Mouse (Mus musculus): ENCODE data around the gene Tnip1. TPM values are rescaled to one million over a fixed set of nuclear protein-coding genes. Genes with fewer than 3 reads are reported as not detected.
"Not testable (repeated sequence)": the region's sequence is repeated elsewhere in the genome, so short reads cannot be mapped to it uniquely, and the experiment has no call there.

The Tnip1 gene
- total RNA-seq, 1 experiment from 2014 or later: 20.2 TPM

DNA sequence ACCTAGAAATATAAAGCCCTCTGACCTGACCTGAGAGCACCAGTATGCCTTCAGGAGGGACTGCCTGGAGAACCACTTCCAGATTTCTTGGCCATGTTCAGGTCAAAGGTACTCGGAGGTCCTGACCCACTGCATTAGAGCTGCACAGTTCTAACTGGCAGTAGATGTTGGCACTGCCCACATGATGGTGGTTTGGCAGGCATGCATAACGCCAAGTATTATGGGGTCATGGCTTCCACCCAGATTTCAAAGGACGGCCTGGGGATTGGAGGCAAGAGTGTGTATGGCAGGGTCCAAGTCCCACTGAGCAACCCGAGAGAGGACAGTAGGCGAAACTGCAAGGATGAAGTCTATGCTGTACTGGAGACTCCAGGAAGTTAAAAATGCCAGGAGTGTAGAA lies 48.9 kb downstream of the Tnip1 start:
- no peak for ATAC-seq (replicated peaks; ENCODE audit: low read depth, poor library complexity, severe bottlenecking)

DNA sequence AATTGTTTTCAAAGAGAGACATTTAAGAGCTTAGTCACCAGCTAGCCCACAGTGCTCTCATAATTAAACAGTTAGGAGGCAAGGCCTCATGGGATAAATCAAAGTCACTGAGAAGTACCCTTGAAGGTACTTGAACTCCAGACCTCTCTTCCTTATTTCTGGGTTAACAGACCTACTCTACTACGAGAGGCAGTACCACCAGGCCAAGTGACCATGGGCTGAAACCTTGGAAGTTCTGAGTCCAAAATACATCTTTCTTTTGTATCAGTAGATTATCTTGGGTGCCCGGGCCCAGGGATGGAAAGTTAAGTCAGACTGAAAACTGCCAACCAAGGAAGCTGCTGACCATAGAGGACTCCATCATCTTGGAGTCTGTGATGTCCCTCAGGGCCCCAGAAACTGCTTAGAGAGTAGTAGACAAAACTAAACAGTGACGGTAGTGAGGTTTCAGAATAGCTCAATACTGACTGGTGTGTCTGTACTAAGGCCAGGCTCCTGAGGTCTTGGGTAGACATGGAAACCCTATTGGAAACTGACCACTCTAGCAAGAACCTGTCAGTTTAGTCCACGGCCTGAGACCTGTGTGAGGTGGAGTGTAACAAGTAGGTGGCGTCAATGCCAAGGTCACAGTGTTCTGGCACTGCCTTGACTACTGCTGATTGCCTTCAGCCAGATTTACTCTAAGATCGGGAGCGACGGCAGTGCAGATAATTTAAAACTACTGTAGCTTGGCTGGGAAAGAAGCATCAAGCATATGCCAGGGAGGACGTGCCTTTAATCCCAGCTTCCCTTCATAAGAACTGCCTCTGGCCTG lies 50.0 kb downstream of the Tnip1 start:
- ATAC-seq (replicated peaks; ENCODE audit: low read depth, poor library complexity, severe bottlenecking): no peak

DNA sequence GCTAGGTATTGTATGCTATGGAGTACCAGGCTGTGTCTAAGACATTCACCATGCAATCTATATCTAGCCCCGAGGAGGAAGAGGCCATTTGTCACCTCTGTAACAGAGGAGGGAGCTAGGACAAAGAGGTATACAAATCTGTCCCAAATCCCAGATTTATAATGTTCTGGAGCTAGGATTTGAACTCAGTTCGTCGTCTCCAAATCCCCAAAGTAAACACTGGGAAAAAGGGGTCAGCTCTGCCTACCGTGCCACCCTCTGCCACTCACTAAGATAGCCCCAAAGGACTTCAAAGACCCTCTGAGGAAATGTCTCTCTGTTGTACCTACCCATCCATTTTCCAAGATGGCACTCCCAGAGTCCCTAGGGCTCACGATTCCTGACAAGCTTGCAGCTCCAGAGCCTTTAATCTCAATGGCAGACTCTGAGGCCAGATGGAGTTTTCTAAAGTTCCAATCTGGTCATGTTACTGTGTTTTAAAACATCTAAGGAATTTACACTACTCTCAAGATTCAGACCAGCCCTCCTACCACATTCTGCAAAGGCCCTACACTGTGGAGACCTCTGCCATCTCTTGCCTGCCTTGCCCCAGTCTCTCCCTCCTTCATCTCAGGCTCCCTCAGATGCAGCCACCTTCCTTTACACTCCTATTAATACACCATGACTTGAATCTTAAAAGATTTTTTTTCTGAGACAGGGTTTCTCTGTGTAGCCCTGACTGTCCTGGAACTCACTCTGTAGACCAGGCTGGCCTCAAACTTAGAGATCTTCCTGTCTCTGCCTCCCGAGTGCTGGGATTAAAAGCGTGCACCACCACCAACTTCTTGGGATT lies 50.8 kb downstream of the Tnip1 start:
- no peak for ATAC-seq (replicated peaks; ENCODE audit: low read depth, poor library complexity, severe bottlenecking)

DNA sequence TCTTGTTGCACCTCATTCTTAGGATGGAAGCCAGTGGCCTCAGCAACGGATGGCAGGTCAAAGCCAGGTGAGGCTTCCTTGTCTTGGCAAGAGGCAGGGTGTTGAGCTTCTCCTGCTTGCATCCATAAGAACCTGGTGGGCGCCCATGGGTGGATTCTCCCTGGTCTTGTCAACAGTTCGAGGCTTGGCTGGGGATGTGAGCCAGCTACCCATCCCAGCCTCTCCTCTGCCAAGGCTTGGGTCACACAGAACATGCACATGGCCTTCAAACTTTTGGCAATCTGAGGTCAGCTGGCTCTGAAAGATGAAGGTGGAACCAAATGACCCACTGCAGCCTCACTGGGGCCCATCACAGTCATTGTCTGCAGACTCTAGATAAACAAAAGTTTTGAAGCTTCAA lies 51.5 kb downstream of the Tnip1 start:
- no peak for ATAC-seq (replicated peaks; ENCODE audit: low read depth, poor library complexity, severe bottlenecking)

DNA sequence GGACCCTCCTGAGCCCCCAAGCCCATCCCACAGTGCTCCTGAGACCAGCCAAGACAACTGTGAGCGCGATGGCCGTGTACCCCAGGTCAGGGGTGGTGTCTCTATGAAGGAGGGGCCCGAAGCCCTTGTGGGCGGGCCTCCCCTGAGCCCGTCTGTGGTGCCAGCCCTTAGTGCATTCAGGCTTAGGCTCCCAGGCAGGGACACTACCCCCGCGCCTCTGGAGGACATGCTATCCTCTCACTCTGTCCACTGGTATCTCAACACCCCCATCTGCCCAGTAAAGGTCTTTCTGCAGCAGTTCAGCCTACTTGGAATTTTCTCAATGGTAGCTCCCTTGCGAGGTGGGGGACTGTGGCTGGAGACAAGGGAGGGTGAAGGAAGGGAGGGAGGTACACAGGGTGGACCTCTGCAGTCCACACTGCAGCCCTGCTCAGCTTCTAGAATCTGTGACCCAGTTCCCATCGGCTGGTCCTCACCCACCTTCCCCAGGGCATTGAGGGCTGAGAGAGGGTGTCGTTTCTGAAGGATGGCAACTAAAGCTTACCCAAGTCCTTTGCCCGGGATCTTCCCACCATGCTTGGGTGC lies 52.5 kb downstream of the Tnip1 start:
- ATAC-seq (replicated peaks; ENCODE audit: low read depth, poor library complexity, severe bottlenecking): no peak

DNA sequence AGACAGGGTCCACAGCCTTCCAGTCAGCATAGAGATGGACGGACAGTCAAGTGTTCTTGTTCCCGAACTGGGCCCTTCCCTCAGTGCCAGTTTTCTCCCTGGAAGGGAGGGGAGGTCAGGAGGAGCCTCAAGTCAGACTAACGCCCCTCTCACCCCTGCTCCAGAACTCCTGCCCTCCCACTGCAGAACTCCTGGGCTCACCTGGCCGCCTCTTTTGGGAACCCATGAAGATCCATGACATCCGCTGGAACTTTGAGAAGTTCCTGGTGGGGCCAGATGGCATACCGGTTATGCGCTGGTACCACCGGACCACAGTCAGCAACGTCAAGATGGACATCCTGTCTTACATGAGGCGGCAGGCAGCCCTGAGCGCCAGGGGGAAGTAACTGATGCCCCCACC lies 53.4 kb downstream of the Tnip1 start:
- ATAC-seq (replicated peaks; ENCODE audit: low read depth, poor library complexity, severe bottlenecking): no peak

DNA sequence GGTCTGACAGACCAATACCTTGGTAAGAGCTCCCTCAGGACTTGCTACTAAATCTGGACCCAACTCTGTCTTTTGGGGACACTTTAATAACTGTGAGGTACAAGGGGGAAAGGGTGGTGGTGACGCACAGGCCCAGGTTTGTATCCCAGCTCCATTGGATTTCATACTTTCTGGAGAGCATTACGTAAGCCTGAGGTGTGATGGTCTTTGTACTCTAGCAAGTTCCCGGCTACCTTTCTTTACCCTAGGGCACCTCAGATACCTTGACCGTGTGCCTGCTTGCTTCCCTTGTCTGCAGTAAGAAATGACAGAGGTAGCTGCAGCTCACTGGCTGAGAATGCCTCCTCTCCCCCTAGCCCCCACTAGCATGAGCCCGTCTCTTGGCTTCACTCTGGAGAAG lies 55.5 kb downstream of the Tnip1 start:
- ATAC-seq (replicated peaks; ENCODE audit: low read depth, poor library complexity, severe bottlenecking): no peak

DNA sequence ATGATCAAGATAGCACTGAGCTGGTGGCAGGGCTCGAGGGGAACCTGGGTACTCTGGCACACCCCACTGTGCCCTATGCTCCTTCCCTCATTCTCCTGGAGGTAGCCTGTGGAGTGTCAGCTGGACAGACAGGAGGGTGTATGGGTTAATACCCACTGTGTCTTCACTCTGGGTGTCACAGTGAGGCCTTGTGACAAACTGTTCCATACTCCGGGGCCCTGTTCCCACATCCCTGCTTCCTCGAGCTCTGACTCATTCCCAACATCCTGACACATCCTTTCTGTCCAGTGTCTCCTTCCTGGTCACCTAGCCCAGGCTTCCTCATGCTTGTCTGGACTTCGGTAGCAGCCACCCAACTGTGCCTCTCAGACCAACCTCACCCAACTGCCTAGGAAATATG lies 56.3 kb downstream of the Tnip1 start:
- no peak for ATAC-seq (replicated peaks; ENCODE audit: low read depth, poor library complexity, severe bottlenecking)

DNA sequence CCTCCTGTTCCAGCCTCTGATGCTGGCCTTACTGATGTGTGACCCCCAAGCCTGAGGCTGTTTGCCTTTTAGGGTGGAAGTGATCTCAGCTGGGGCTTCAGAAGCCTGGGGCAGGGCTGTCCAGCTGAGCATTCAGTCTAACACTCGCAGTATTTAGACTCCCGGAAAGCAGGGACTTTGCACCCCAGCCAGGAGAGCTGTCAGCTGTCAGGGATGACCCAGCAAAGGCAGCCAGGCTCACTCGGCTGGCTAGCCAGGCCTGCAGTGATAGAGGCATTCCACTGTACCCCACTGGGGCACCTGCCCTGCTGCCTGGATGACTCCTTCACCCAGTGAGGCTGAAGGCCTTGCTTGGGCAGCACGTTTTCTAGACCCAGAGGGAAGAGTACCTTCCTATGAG lies 56.8 kb downstream of the Tnip1 start:
- no peak for ATAC-seq (replicated peaks; ENCODE audit: low read depth, poor library complexity, severe bottlenecking)

DNA sequence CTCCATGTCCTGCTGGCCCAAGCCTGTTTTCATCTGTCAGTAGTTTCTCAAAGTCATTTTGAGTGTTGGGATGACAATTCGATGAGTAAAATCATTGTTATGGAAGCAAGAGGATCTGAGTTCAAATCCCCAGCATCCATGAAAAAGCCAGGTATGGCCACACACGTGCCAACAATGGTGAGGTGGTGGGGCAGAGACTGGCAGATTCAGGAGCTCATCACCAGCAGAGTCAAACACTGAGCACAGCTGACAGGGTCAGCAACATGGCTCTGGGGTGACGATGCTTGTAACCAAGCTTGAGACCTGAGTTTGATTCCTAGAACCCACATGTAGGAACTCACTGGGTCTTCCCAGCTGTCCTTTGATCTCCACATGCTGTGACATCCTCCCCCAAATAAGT lies 57.6 kb downstream of the Tnip1 start:
- ATAC-seq (replicated peaks; ENCODE audit: low read depth, poor library complexity, severe bottlenecking): no peak

DNA sequence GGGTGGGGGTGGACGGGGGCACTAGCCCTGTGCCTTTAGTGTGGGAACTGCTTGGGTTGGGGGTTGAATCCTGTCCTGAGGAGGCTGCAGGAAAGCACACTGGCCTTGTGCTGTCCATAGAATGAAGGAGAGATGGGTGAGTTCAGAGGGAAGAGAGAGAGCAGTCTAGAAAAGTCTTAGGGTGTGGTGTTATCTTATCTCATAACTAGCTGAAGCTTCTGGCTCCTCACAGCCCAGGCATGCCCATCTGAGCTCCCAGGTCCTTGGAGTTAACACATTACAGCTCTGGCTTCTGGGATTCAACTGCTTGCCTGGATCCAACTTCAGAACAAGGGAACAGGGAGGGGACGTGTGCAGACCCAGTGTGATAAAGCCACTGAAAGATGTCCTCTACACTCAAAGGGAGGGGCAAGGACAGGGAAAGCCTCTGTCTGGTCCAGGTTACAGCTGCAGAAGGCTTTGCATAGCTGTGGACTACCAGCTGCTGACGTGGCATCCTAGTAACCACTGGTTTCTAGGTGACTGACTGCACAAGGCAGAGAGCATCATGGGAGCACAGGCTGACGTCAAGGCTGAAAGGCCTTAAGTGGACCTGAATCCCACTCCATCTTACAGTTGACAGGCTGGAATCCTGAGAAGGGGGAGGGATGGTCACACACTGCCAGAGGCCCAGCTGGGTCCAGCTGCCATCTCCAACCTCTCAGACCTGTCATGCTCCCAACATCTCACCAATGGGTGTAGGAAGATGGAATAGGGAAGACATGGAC lies 58.6 kb downstream of the Tnip1 start:
- no peak for ATAC-seq (replicated peaks; ENCODE audit: low read depth, poor library complexity, severe bottlenecking)

DNA sequence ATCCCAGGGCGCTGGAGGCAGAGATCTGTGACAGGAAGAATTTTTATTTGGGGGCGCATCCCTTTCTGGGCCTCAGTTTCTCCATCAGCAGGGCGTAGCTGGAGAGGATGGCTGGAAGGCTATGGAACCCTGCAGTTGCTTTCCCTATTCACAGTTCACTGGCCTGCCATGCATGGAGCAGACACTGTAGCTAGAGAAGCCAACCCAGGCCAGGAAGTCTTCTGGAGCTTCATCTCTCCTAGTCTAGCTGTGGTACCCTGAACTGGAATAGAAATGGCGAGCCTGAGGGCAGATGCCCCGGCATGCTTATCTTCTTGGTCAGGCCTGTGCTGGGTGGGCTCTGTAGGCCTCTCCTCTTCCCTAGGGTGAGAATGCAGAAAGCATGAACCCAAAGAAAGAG lies 59.4 kb downstream of the Tnip1 start:
- ATAC-seq (replicated peaks; ENCODE audit: low read depth, poor library complexity, severe bottlenecking): no peak

DNA sequence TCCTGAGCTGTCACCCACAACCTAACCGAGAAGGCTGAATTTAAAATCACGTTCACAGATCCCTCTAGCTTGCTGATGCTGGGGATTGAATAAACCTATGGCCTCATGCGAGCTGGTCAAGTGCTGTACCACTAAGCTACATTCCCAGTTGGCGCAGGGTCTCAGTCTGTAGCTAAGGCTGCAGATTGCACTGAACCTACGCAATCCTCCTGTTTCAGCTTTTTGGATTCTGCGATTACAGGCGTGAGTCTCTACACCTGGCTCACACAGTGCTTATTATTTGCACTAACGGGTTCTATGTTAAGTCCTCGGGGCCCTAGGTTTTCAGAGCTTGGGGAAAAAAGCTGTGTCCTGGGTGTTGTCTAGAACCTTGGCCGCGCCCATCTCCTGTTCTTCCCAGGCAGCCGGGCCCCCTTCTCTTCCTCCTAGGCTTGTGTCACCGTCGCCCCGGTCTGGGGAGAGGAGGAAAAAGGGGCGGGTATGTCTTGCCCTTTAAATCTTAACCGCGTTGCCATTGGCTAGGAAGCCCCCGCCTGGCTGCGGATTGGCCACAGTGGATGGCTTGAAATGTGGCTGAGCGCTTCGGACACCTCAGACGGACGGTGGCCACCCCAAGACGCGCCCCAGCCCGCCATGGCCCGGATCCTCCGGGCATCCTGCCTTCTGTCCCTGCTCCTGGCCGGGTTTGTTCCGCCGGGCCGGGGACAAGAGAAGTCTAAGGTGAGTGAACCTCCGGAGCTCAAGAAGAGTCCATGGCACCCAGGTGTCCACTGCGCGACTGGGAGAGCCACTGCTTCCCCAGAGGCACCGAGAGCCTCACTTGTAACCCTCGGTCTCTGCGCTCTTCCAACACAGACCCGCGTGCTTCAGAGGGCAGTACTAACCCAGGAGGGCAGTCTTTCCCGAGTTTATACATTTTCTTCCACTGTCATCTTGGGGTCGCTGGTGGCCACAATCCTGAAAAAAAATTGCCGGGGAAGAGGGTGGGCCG lies 60.1 kb downstream of the Tnip1 start, which contains the start of gene Gpx3:
Gpx3 (plus strand) TSS at position 121 of the 991 bp plus-strand sequence.
- ATAC-seq (replicated peaks; ENCODE audit: low read depth, poor library complexity, severe bottlenecking): peak; percentile 82

DNA sequence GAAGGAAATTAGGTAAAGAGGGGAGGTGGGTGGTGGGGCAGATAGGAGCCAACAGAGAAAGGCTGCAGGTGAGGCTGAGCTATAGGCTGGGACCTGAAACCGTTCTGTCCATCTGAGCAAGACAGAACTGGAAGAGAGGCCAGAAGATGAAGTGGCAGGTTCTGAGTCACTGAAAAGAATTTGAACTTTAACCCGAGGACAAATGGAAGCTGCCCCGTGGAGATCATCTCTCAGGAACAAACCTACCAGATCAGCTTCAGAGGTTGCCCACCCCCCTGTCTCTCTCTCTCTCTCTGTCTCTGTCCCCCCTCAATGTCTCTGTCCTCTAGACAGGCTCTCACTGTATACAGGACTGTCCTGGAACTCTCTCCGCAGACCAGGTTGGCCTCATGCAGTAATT lies 63.1 kb downstream of the Tnip1 start:
- ATAC-seq (replicated peaks; ENCODE audit: low read depth, poor library complexity, severe bottlenecking): no peak

DNA sequence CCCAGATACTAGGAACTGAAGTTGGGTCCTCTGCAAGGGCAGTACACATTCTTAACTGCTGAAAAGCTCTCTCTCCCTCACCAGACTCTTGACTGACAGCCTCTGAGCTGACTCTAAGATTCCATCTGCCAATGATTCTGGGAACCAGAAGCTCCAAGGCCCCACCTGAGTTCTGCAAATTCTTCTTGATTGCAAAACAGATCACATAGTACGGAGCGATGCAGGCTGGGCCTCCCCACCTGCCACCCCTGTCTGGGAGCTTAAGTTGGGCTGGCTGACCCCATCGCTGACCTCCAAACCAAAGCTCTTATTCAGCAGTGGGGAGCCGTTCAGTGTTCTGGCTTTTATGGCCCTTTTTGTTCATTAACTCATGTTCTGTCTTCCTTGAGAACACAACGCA lies 65.2 kb downstream of the Tnip1 start:
- no peak for ATAC-seq (replicated peaks; ENCODE audit: low read depth, poor library complexity, severe bottlenecking)

DNA sequence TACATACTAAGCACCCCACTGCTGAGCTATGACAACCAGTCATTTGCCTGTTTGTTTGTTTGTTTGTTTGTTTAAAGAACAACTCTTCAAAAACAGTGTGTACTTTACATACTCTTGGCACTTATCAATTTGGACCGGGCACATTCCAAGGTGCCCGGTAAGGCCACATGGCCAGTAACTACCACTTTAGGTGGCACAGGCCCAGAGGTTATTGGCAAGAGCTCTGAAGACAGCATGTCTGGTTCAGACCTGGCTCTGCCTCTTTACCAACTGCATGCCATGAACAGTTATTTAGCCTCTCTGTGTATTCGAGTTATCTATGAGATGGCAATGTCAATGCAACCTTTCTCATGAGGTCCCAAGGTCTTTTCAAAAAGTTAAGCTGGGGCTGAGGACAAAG lies 66.1 kb downstream of the Tnip1 start:
- ATAC-seq (replicated peaks; ENCODE audit: low read depth, poor library complexity, severe bottlenecking): not testable (repeated sequence)

DNA sequence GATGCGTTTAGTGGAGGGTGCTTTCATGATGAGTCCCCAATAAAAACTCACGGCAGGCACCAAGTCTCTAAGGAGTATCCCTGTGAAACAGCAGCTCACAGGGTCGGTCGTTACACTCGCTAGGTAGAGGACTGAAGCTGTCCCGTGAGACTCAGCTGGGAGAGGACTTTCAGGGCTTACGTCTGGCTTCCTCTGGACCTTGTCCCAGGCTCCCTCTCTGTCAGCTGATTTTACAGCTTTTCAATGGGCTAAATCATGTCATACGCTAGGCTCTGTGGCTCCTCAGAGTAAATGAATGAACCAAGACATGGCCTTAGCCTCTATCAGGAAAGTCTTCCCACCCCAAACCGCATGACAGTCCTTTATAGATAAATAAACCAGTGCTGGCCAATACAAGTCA lies 68.1 kb downstream of the Tnip1 start:
- ATAC-seq (replicated peaks; ENCODE audit: low read depth, poor library complexity, severe bottlenecking): no peak

DNA sequence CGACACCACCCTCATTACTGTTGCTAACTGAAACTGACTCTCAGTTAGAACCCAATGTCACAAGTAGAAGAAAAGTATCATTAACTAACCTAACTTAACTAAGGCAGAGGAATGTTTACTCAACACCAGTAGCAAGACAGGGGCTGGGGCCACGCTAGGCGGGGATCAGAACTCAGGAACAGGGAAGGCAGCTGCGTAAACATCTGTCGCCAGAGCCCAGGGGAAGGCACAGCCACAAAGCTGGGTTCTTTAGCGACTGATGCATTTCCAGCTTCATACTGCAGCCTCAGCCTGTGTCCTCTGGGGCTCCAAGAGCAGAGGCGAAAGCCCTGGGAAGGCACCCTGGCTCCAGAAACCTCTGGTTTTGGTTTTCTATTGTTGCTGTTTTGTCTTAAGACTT lies 70.6 kb downstream of the Tnip1 start:
- ATAC-seq (replicated peaks; ENCODE audit: low read depth, poor library complexity, severe bottlenecking): no peak

DNA sequence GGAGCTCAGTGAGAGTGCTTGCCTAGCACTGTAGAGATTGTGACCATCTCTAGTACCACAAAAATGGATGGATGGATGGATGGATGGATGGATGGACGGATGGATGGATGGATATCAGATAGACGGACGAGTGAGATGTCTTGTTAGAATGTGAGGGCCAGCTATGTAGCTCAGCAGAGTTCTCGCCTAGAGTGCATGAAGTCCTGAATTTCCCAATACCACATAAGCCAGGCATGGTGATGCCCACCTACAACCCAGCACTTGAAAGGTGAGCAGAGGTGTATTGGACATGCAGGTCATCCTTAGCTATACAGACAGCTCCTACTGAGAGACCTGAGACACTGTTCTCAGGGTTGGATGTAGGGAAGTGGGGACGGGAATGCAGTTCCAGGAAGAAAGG lies 71.4 kb downstream of the Tnip1 start:
- ATAC-seq (replicated peaks; ENCODE audit: low read depth, poor library complexity, severe bottlenecking): no peak
